In the genomic region with DNA sequence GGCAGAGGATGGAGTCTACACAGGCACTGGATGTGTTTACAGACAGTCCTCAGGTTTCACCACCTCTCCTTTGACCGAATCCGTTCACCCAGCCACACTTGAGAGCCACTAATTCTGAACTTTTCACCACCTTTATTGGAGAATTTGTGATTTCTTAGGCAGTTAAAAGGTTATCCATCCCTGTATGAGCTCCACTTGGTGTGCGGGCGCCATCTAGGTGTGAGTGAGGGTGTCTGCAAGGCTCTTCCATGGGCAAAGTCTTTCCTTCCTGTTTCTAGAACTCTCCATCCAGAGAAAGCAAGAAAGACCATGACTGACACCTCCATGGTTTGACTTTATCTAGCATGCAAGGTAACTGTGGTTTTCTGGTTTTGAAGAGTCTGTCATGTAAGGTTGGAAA, we compare ENCODE assay signal across 9 mouse cellular contexts.
DNase-seq lines count a peak whose midpoint lies in the region; ATAC-seq and TF ChIP-seq lines count a peak whose summit lies in the region.
"Had no signal": no experiment of that assay in that cellular context is flagged by ENCODE, and none has a peak within 500 bp of the region (broad histone marks: within the 10 kb centered on the region; RNA-seq: fewer than 3 reads in every experiment).

No protein-coding gene starts in this region.

- H3K4me2 ChIP-seq in intestine, embryonic 14.5 days (ENCODE audit: low read length) = no peak overlapping the region
- H3K4me2 ChIP-seq in intestine, embryonic 16.5 days (ENCODE audit: low read depth, low read length) = no peak overlapping the region

- no peak for TF ChIP-seq POLR2A in ES-Bruce4 (IDR thresholded peaks at IDR 0.05; ENCODE audit: insufficient read depth, low read length)

- no peak overlapping the region for H3K9ac ChIP-seq in intestine, embryonic 14.5 days (ENCODE audit: low read length)
- H3K9ac ChIP-seq in intestine, embryonic 16.5 days (ENCODE audit: low read depth, low read length) = no peak overlapping the region
- no peak overlapping the region for H3K9ac ChIP-seq in ES-Bruce4 (ENCODE audit: low read depth, poor library complexity, severe bottlenecking)

- DNase-seq in intestine, embryonic 14.5 days (ENCODE audit: low spot score) = peak; percentile 72
- peak; percentile 75 for DNase-seq in adrenal gland, postnatal 14 days
- peak; percentile 53 to 70 for DNase-seq in left cerebral cortex, postnatal 14 days (ENCODE audit: low spot score in 2 of 2)
- peak; percentile 49 to 67 for DNase-seq in right cerebral cortex, adult 2 months (ENCODE audit: low spot score in 2 of 2)
- DNase-seq in urinary bladder, postnatal 10 days (ENCODE audit: low spot score) = no peak

- 35% methylated on average over 4 of the region's 4 CpGs for WGBS in intestine, embryonic 14.5 days
- 39% methylated on average over 4 of the region's 4 CpGs for WGBS in intestine, embryonic 16.5 days

- no peaks in the 10 kb centered on the region for H3K27me3 ChIP-seq in intestine, embryonic 14.5 days (replicated peaks; ENCODE audit: control insufficient read depth, insufficient read depth, low read length)
- H3K27me3 ChIP-seq in intestine, embryonic 16.5 days (replicated peaks; ENCODE audit: control insufficient read depth, insufficient read depth, low read length) = no peaks in the 10 kb centered on the region
- no peaks in the 10 kb centered on the region for H3K27me3 ChIP-seq in ES-Bruce4 (ENCODE audit: control insufficient read depth, insufficient read depth, low read length, poor library complexity, severe bottlenecking)

- H3K4me3 ChIP-seq in intestine, embryonic 14.5 days (ENCODE audit: low read depth, low read length) = no peak overlapping the region
- no peak overlapping the region for H3K4me3 ChIP-seq in intestine, embryonic 16.5 days (ENCODE audit: low read length)
- no peak overlapping the region for H3K4me3 ChIP-seq in ES-Bruce4 (ENCODE audit: low read depth, low read length)
- H3K4me3 ChIP-seq: megakaryocyte, embryonic 14.5 days had no signal

- H3K9me3 ChIP-seq in intestine, embryonic 14.5 days (ENCODE audit: control insufficient read depth, low read length) = no peaks in the 10 kb centered on the region
- H3K9me3 ChIP-seq in intestine, embryonic 16.5 days (ENCODE audit: control insufficient read depth, low read length) = no peaks in the 10 kb centered on the region
- H3K9me3 ChIP-seq in ES-Bruce4 (replicated peaks; ENCODE audit: control insufficient read depth, insufficient read depth, low read length, poor library complexity, severe bottlenecking) = no peaks in the 10 kb centered on the region

- peaks cover 15% of the 10 kb centered on the region for H3K4me1 ChIP-seq in intestine, embryonic 14.5 days (replicated peaks; ENCODE audit: control insufficient read depth, insufficient read depth, low read length)
- H3K4me1 ChIP-seq in intestine, embryonic 16.5 days (ENCODE audit: control insufficient read depth, insufficient read depth, low read length) = peaks cover 24% of the 10 kb centered on the region
- no peaks in the 10 kb centered on the region for H3K4me1 ChIP-seq in ES-Bruce4 (ENCODE audit: control insufficient read depth, insufficient read depth, low read length)

- ATAC-seq in intestine, embryonic 14.5 days (replicated peaks; ENCODE audit: low FRiP score, low TSS enrichment, low read depth) = no peak
- ATAC-seq in intestine, embryonic 16.5 days = no peak
- ATAC-seq in granulocyte monocyte progenitor cell, adult 5-6 weeks (replicated peaks; ENCODE audit: poor library complexity, severe bottlenecking) = 0 out of 2 replicates have a peak, but pooled peaks have one; percentile 33

- H3K27ac ChIP-seq in intestine, embryonic 14.5 days (ENCODE audit: low read depth) = no peak overlapping the region
- H3K27ac ChIP-seq in intestine, embryonic 16.5 days (ENCODE audit: low read length) = no peak overlapping the region
- H3K27ac ChIP-seq in ES-Bruce4 (ENCODE audit: insufficient read depth, low read length) = no peak overlapping the region

- TF ChIP-seq EP300 in ES-Bruce4 (IDR thresholded peaks at IDR 0.05; ENCODE audit: insufficient read depth, low read depth, low read length) = no peak

- H3K36me3 ChIP-seq in intestine, embryonic 14.5 days (ENCODE audit: control insufficient read depth, insufficient read depth, low read length) = no peaks in the 10 kb centered on the region
- no peaks in the 10 kb centered on the region for H3K36me3 ChIP-seq in intestine, embryonic 16.5 days (ENCODE audit: control insufficient read depth, insufficient read depth, low read length)
- H3K36me3 ChIP-seq in ES-Bruce4 (ENCODE audit: control insufficient read depth, insufficient read depth, low read length, poor library complexity, severe bottlenecking) = no peaks in the 10 kb centered on the region

- intact Hi-C loops in left cerebral cortex, postnatal 14 days (cut with DNase I) = loop anchor here (2.0 to 10.0 kb wide), 3 partner anchors 213 to 515 kb away; partner anchors contain the start of gene Nr2e3

- TF ChIP-seq CTCF in ES-Bruce4 (IDR thresholded peaks at IDR 0.05; ENCODE audit: low read depth, low read length) = peak; percentile 69
